Mouse (Mus musculus): ENCODE results near the gene Ispd. TPM values are rescaled to one million over a fixed set of nuclear protein-coding genes. Genes with fewer than 3 reads are reported as not detected.

The Ispd gene
- polyA plus RNA-seq, 2 experiments, result 0.66 to 1.7 TPM

DNA sequence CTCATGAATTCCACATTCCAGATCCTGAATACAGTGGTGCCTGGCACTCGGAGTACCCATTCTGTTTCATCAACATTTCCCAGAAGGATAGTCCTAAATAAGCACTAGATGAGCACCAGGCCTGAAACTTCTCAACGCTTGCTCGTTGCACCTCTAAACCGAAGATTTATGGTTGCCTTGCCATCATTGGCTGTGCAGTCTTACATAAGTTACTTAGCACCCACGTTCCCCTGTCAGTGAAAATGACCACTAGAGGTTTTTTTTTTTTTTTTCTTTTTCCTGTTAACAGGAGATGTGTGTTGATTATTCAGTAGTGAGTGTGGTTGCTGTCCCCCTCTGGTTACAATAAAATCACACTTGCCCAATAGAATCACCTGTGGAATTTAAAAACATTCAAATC is 444 bp upstream of the Ispd start:
- 58% methylated on average over 5 of the region's 5 CpGs for WGBS (ENCODE audit: insufficient replicate concordance)

DNA sequence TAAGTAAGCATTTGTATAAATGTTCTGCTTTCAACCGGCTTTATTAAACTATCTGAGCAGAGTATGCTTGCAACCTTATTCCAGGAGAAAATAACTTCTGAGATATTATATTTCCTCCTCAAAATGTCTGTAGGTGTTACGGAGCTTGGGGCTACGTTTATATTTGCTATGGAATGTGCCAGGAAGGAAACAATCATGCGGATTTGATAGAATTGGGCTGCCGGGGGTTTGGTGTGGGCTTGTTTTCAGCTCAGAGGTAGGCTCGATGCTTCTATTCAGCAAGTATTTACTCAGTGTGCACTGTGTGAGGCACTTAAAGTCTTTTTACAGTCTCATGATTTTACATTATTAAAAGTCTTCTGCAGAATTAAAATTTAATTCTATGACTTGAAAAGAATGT is 4.1 kb downstream of the Ispd start:
- Histone ChIP-seq H3K4me2 (ENCODE audit: low read depth) (no peak overlapping the region), H3K9me3 (ENCODE audit: control insufficient read depth, low read length) (no peaks in the 10 kb centered on the region), H3K36me3 (replicated peaks; ENCODE audit: control insufficient read depth, insufficient read depth, low read depth) (no peaks in the 10 kb centered on the region), H3K4me3 (ENCODE audit: insufficient read depth in 1 of 2, low read depth in 2 of 2, low read length in 2 of 2) (no peak overlapping the region), H3K4me1 (replicated peaks; ENCODE audit: control insufficient read depth in 2 of 2, insufficient read depth in 2 of 2, low read length in 1 of 2) (peaks cover 0 to 5% of the 10 kb centered on the region in 2 experiments; a peak in 2 of 4 replicates), H3K27ac (no peak overlapping the region), H3K27me3 (ENCODE audit: control insufficient read depth, insufficient read depth, low read length) (no peaks in the 10 kb centered on the region), H3K9ac (replicated peaks) (no peak overlapping the region)
- ATAC-seq (ENCODE audit: insufficient read depth), result no peak
- DNase-seq (ENCODE audit: low read depth in 3 of 3, low spot score in 3 of 3), result no peak
- whole genome bisulfite sequencing (ENCODE audit: insufficient replicate concordance), result 59% methylated on average over 6 of the region's 6 CpGs
- TF ChIP-seq EP300 (IDR thresholded peaks at IDR 0.05; ENCODE audit: low read depth) (no peak), CTCF (IDR thresholded peaks at IDR 0.05; ENCODE audit: low read depth) (no peak)

More for the DNA sequence above, 444 bp upstream of the Ispd start:
- no peaks in the 10 kb centered on the region for H3K36me3 ChIP-seq (replicated peaks; ENCODE audit: control insufficient read depth, insufficient read depth, low read depth)
- no peak for TF ChIP-seq CTCF (IDR thresholded peaks at IDR 0.05; ENCODE audit: low read depth)
- no peak for TF ChIP-seq EP300 (IDR thresholded peaks at IDR 0.05; ENCODE audit: low read depth)
- H3K4me3 ChIP-seq (ENCODE audit: insufficient read depth in 1 of 2, low read depth in 2 of 2, low read length in 2 of 2), result no peak overlapping the region; a peak in 1 of 4 replicates
- no peak overlapping the region for H3K27ac ChIP-seq
- no peak for DNase-seq (ENCODE audit: low read depth in 3 of 3, low spot score in 3 of 3)
- no peaks in the 10 kb centered on the region for H3K27me3 ChIP-seq (ENCODE audit: control insufficient read depth, insufficient read depth, low read length)
- no peak for ATAC-seq (ENCODE audit: insufficient read depth)
- peak overlapping the region; percentile 77 for H3K4me2 ChIP-seq (ENCODE audit: low read depth)
- no peak overlapping the region for H3K9ac ChIP-seq (replicated peaks)
- no peaks in the 10 kb centered on the region for H3K9me3 ChIP-seq (ENCODE audit: control insufficient read depth, low read length)
- H3K4me1 ChIP-seq (replicated peaks; ENCODE audit: control insufficient read depth in 2 of 2, insufficient read depth in 2 of 2, low read length in 1 of 2), result peaks cover 0 to 5% of the 10 kb centered on the region in 2 experiments; a peak in 2 of 4 replicates

DNA sequence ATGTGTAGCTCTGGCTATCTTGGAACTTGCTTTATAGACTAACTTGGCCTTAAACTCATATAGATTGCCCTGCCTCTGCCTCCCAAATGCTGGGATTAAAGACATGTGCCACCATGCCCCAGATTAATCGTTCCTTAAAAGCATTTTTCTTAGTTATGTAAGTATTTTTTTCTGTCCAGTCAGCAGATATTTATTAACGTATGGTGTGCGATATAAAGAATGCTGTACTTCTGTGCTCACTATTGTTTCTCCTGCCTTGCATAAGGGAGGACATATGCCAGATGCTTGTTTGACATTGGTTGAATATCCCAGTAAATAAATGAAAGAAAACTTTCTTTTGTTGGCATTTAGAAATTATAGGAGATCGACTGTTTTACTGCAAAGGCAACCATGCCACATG is 5.7 kb downstream of the Ispd start:
- Histone ChIP-seq H3K4me2 (ENCODE audit: low read depth) (no peak overlapping the region), H3K9me3 (ENCODE audit: control insufficient read depth, low read length) (no peaks in the 10 kb centered on the region), H3K4me1 (replicated peaks; ENCODE audit: control insufficient read depth in 2 of 2, insufficient read depth in 2 of 2, low read length in 1 of 2) (peaks cover 0 to 3% of the 10 kb centered on the region in 2 experiments; a peak in 1 of 4 replicates), H3K27ac (no peak overlapping the region), H3K9ac (replicated peaks) (no peak overlapping the region), H3K27me3 (ENCODE audit: control insufficient read depth, insufficient read depth, low read length) (no peaks in the 10 kb centered on the region), H3K4me3 (ENCODE audit: insufficient read depth in 1 of 2, low read depth in 2 of 2, low read length in 2 of 2) (no peak overlapping the region), H3K36me3 (replicated peaks; ENCODE audit: control insufficient read depth, insufficient read depth, low read depth) (no peaks in the 10 kb centered on the region)
- ATAC-seq (ENCODE audit: insufficient read depth), result no peak
- TF ChIP-seq EP300 (IDR thresholded peaks at IDR 0.05; ENCODE audit: low read depth) (no peak), CTCF (IDR thresholded peaks at IDR 0.05; ENCODE audit: low read depth) (no peak)
- DNase-seq (ENCODE audit: low read depth in 3 of 3, low spot score in 3 of 3), result no peak
- 64% methylated on average over 4 of the region's 4 CpGs for WGBS (ENCODE audit: insufficient replicate concordance)

DNA sequence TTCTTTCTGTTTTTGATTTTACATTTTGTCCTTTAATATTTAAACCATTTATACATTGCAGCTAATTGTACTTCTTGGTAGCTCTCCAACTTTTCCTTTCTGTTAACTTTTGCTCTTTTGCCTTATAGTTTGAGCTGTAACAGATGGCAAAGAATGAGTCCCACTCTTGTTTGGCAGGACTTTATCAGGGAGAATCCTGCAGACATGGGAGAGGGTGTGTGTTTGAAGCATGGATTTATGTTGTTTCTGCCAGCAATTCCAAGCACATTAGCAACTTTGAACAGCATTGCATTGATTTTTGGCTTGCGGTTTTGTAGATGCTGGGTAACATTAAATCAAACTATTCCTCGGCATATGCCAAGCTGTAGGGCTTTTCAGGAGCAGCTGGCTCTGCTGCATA is 13.9 kb downstream of the Ispd start:
- no peak overlapping the region for H3K4me3 ChIP-seq (ENCODE audit: insufficient read depth in 1 of 2, low read depth in 2 of 2, low read length in 2 of 2)
- DNase-seq (ENCODE audit: low read depth in 3 of 3, low spot score in 3 of 3) (no peak), ATAC-seq (ENCODE audit: insufficient read depth) (no peak)

DNA sequence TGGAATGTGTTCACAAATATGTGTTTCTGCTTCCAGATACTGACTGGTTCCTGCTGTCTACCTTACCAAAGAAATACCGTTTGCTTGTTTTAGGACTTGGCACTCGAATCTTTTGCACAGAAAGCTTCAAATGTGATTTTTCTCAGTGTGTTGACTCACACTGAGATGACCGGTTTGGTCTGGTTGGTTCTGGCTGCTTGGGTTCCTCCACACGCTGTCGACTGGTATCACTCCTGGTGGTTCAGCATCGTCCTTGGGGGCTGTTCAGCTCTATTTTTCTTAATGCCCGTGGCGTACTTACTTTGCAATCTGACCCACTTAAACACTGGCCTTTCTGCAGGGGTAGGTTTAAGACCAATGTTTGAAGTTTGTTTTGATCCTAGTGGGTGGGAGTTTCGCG is 42.4 kb downstream of the Ispd start:
- Histone ChIP-seq H3K4me3 (ENCODE audit: insufficient read depth in 1 of 2, low read depth in 2 of 2, low read length in 2 of 2) (no peak overlapping the region), H3K27ac (no peak overlapping the region), H3K9ac (replicated peaks) (no peak overlapping the region), H3K27me3 (ENCODE audit: control insufficient read depth, insufficient read depth, low read length) (no peaks in the 10 kb centered on the region), H3K4me1 (replicated peaks; ENCODE audit: control insufficient read depth in 2 of 2, insufficient read depth in 2 of 2, low read length in 1 of 2) (no peaks in the 10 kb centered on the region), H3K4me2 (ENCODE audit: low read depth) (no peak overlapping the region), H3K36me3 (replicated peaks; ENCODE audit: control insufficient read depth, insufficient read depth, low read depth) (no peaks in the 10 kb centered on the region), H3K9me3 (ENCODE audit: control insufficient read depth, low read length) (no peaks in the 10 kb centered on the region)
- ATAC-seq (ENCODE audit: insufficient read depth) (no peak), DNase-seq (ENCODE audit: low read depth in 3 of 3, low spot score in 3 of 3) (no peak)
- 71% methylated on average over 10 of the region's 10 CpGs for WGBS (ENCODE audit: insufficient replicate concordance)
- no peak for TF ChIP-seq CTCF (IDR thresholded peaks at IDR 0.05; ENCODE audit: low read depth)
- TF ChIP-seq EP300 (IDR thresholded peaks at IDR 0.05; ENCODE audit: low read depth), result no peak

More for the DNA sequence above, 13.9 kb downstream of the Ispd start:
- Histone ChIP-seq H3K9ac (replicated peaks) (no peak overlapping the region), H3K36me3 (replicated peaks; ENCODE audit: control insufficient read depth, insufficient read depth, low read depth) (no peaks in the 10 kb centered on the region), H3K4me2 (ENCODE audit: low read depth) (no peak overlapping the region), H3K27ac (no peak overlapping the region), H3K4me1 (replicated peaks; ENCODE audit: control insufficient read depth in 2 of 2, insufficient read depth in 2 of 2, low read length in 1 of 2) (no peaks in the 10 kb centered on the region), H3K9me3 (ENCODE audit: control insufficient read depth, low read length) (no peaks in the 10 kb centered on the region), H3K27me3 (ENCODE audit: control insufficient read depth, insufficient read depth, low read length) (no peaks in the 10 kb centered on the region)
- TF ChIP-seq EP300 (IDR thresholded peaks at IDR 0.05; ENCODE audit: low read depth) (no peak), CTCF (IDR thresholded peaks at IDR 0.05; ENCODE audit: low read depth) (no peak)
- 69% methylated on average over 2 of the region's 2 CpGs for WGBS (ENCODE audit: insufficient replicate concordance)
